Mouse (Mus musculus): ENCODE data around the gene Dab2ip. TPM values are rescaled to one million over a fixed set of nuclear protein-coding genes. Genes with fewer than 3 reads are reported as not detected.

Dab2ip gene
- polyA plus RNA-seq, 1 experiment from 2014 or later = 46.4 TPM

DNA sequence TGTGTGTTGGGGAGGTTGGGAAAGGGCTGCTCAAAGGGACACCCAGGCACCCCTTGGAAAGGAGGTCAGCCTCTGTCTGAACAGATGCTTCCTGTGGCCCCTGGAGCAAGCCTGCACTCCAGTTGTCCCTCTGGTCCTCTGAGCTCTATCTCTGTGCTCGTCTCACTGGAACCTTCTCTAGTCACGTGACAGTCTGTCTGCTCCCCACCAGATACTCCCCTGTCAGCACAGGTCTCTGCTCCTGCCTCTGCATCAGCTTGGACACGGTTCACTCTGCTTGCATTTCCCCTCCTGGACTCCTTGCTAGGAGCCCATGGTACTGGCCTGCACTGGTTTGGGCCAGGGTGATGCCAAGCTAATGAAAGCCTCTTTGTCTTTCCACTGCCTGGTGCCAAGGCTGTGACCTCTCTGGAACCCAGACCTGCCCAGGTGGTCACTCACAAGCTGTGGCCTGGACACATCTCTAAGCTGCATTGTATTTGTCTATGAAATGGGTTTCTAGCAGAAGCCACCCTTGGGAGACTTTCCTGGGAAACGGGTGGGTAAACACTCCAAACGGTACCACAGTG is 1.1 kb upstream of the Dab2ip start:
- CTCF ChIA-PET = interaction anchor here (1.8 kb wide), 1 partner anchor 11 kb away, joined by 4 read pairs; no protein-coding TSS in a partner anchor
- no peaks in the 10 kb centered on the region for H3K27me3 ChIP-seq
- no peak for ATAC-seq
- POLR2A ChIA-PET = interaction anchor here (0.9 kb wide), 1 partner anchor 53 kb away, joined by 3 read pairs; no protein-coding TSS in a partner anchor
- TF ChIP-seq CTCF (IDR thresholded peaks at IDR 0.05) = no peak
- in situ Hi-C loops (cut with MboI; ENCODE audit: low pct_unique_long_range_greater_than_20kb) = no loop called here
- DNase-seq (ENCODE audit: low read depth, low spot score) = no peak

DNA sequence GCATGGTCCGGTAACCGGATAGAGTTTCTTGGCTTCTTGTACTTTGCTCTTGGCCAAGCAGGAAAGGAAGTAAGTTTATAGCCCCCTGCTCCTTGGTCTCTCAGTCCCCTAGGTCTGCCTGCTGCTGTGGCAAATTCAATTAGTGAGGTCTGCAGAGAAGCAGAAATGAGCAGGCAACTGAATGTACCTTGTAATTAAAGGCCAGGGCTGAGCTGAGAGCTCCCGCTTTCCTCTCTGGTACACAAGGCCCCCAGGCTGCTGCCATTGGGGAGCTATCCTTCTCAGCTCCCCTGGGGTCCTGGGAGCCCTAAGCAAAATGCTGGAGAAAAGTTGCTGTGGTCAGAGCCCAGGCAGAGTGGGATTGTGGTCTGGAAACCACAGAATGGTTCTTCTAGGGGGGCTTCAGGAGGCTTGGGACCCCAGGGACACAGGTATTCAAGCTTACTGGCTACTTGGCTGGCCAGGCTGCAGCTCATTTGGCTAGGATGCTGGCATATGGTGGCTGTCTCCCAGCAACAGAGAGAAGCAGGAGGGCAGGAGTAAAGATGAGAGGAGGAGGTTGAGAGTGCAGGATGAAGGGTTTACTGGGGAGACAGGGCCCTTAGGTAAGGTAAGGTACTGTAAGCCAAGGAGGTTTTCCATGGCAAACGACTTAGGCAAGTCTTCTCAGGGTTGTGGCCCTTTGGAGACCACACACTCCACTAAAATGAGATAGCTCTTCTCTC is 922 bp downstream of the Dab2ip start:
- in situ Hi-C loops (cut with MboI; ENCODE audit: low pct_unique_long_range_greater_than_20kb) = no loop called here
- ChIA-PET CTCF (interaction anchor here (1.2 kb wide), 1 partner anchor 31 kb away, joined by 3 read pairs; no protein-coding TSS in a partner anchor), POLR2A (interaction anchor here (1.2 kb wide), 1 partner anchor 11 kb away, joined by 4 read pairs; no protein-coding TSS in a partner anchor)
- no peaks in the 10 kb centered on the region for H3K27me3 ChIP-seq
- ATAC-seq = no peak
- no peak for TF ChIP-seq CTCF (IDR thresholded peaks at IDR 0.05)
- DNase-seq (ENCODE audit: low read depth, low spot score) = no peak

DNA sequence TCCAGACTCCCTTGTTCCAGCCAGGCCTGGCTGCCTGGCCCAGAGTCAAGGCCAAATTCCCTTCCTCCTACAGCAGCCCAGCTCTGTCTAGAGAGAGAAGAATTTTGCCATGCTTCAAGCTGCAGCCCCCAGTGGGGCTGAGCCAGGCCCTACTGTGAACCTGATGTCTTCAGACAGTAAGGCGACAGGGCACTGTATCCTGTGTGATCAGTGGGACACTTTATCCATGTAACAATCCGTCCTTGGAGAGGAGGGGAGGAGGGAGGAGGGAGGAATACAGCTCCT is 1.4 kb downstream of the Dab2ip start:
- TF ChIP-seq CTCF (IDR thresholded peaks at IDR 0.05) = no peak
- H3K27me3 ChIP-seq = no peaks in the 10 kb centered on the region
- ChIA-PET CTCF (interaction anchor here (1.2 kb wide), 1 partner anchor 30 kb away, joined by 3 read pairs; no protein-coding TSS in a partner anchor), POLR2A (interaction anchor here (0.8 kb wide), 1 partner anchor 12 kb away, joined by 3 read pairs; no protein-coding TSS in a partner anchor)
- ATAC-seq (no peak), DNase-seq (ENCODE audit: low read depth, low spot score) (no peak)
- in situ Hi-C loops (cut with MboI; ENCODE audit: low pct_unique_long_range_greater_than_20kb) = no loop called here

DNA sequence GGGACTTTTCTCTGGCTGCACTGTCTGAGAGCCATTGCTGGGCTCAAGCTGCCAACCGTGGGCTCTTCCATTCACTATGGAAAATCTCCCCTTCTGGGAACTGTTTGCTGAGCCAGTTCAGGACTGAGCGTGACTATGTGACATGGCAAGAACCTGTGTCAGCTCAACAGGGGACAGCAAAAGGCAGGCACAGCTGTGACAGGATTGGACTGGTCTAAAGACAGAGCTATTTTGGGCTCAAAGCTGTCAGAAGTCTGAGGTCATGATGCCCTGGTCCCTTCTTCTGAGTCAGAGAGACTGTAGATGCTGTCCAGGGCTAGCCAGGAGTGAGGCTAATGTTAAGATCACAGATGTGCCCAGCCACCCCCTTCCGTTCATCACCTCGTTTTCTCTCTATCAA is 5.7 kb downstream of the Dab2ip start:
- TF ChIP-seq CTCF (IDR thresholded peaks at IDR 0.05) = no peak
- ChIA-PET POLR2A (no interaction called here), CTCF (interaction anchor here (1.0 kb wide), 1 partner anchor 9 kb away, joined by 5 read pairs; no protein-coding TSS in a partner anchor)
- no peaks in the 10 kb centered on the region for H3K27me3 ChIP-seq
- ATAC-seq (no peak), DNase-seq (ENCODE audit: low read depth, low spot score) (no peak)
- in situ Hi-C loops (cut with MboI; ENCODE audit: low pct_unique_long_range_greater_than_20kb) = no loop called here

DNA sequence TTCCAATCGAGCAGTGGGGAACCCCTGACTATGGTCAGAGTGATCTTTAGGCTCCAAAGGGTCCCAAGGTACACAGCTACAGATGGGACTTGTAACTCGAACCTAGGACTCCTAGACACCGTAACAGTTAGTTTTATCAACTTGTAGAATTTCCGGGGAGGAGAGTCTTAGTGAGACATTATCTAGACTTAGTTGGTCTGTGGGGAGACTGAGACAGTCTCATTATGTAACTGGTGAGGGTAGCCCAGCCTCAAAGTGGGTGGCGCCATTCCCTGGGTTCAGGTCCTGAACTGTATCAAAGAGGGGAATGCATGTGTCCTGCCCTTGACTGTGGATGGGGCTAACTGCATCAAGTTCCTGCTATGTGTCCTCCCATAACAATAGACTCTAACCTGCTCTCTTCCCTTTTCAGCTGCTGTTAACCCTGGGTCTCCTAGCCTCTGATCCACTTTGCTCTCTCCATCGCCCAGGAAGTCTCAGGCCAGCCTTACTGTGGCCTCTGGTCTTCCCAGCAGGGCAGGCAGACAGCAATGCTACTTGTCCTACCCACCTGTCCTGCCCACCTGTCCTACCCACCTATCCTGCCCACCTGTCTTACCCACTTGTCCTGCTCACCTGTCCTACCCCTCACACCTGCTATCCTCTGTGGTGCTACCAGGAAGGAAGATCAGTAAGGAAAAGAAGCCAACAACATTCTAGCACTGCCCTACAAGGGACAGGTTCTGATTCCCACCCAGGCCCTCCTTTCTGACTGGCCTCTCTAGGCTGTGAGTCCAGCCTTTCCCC is 7.2 kb downstream of the Dab2ip start:
- ChIA-PET POLR2A (no interaction called here), CTCF (no interaction called here)
- in situ Hi-C loops (cut with MboI; ENCODE audit: low pct_unique_long_range_greater_than_20kb) = no loop called here
- no peak for ATAC-seq
- DNase-seq (ENCODE audit: low read depth, low spot score) = no peak
- no peaks in the 10 kb centered on the region for H3K27me3 ChIP-seq
- TF ChIP-seq CTCF (IDR thresholded peaks at IDR 0.05) = no peak

DNA sequence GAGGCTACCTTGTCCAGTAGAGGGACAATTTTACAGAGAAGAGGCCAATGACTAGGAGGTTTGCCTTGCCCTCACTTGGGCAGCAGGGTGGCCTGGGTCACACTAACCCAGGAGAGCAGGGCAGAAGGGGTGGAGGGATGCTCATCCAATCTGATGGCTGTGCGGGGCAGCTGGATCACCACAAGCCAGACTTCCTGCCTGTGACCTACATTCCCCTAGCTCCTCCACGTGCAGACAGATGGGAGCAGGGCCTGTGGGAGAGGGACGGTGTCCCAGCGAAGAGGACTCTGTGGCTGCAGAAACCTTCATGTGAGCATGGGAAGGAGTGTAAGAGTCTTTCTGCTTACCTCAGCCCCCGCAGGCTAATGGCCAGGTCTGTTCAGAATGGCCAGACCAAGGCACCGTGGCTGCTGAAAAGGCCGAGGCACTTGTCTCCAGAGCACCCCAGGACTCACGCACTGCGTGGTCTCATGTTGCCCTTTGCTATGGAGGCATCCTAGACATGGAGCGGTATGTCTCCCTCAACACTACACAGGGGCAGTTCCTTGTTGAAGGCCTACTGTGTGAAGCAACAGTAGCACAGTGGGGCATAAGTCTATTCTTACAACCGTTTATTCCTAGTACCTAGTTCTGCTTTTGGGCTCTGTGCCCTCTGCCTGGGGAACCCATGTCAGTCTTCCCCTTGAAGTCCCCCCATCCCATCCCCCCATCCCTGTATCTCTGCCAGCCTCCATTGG is 9.1 kb downstream of the Dab2ip start:
- no peaks in the 10 kb centered on the region for H3K27me3 ChIP-seq
- in situ Hi-C loops (cut with MboI; ENCODE audit: low pct_unique_long_range_greater_than_20kb) = no loop called here
- CTCF ChIA-PET = interaction anchor here (1.1 to 1.4 kb wide), 2 partner anchors 11 to 83 kb away, joined by 3 to 4 read pairs; no protein-coding TSS in a partner anchor
- ATAC-seq (no peak), DNase-seq (ENCODE audit: low read depth, low spot score) (no peak)
- POLR2A ChIA-PET = no interaction called here
- TF ChIP-seq CTCF (IDR thresholded peaks at IDR 0.05) = no peak

DNA sequence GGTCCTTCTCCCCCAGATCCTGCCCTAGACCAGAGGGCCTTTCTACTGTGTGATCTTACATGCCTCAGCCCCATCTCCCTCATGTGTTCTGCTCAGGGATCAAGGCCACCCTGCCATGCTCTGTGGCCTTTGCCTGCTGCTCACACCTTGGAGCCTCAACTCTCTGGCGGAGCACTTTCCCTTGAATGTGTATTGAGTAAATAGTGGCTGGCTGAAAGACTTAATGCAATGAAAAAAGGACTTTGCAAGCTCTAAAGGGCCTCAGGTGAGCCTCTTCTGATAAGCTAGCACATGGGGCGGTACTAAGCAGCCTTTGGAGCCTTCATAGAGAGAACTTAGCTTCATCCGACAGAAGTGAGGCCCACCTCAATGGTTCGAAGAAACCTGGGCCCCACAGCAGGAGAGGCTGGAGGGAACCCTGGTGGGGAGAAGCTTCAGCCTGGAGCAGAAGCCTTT is 9.7 kb downstream of the Dab2ip start:
- H3K27me3 ChIP-seq = no peaks in the 10 kb centered on the region
- in situ Hi-C loops (cut with MboI; ENCODE audit: low pct_unique_long_range_greater_than_20kb) = no loop called here
- DNase-seq (ENCODE audit: low read depth, low spot score) = no peak
- ChIA-PET POLR2A (no interaction called here), CTCF (interaction anchor here (1.1 to 2.2 kb wide), 3 partner anchors 12 to 83 kb away, joined by 3 to 6 read pairs (median 4); no protein-coding TSS in a partner anchor)
- no peak for TF ChIP-seq CTCF (IDR thresholded peaks at IDR 0.05)
- ATAC-seq = no peak

DNA sequence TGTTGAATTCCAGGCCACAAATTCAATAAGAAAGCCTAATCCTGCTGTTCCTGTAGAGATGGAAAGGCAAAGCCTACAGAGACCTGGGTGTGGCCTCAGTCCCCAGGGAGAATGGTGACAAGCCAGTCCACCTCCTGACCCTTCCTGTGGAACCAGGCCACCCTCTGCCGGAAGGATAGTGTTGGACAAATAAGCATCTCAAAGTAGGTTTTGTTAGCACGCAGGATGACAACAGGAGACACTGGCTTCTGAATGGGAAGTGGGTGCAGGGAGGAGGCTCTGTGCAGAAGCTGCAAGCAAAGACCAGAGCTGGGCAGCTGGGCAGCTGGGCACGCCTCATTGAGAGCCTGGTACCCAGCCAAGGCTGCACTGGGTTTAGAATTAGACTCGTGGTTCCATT is 12.7 kb downstream of the Dab2ip start:
- DNase-seq (ENCODE audit: low read depth, low spot score) = no peak
- no peak for TF ChIP-seq CTCF (IDR thresholded peaks at IDR 0.05)
- POLR2A ChIA-PET = interaction anchor here (1.0 kb wide), 1 partner anchor 11 kb away, joined by 3 read pairs; no protein-coding TSS in a partner anchor
- H3K27me3 ChIP-seq = no peaks in the 10 kb centered on the region
- no peak for ATAC-seq
- CTCF ChIA-PET = no interaction called here
- in situ Hi-C loops (cut with MboI; ENCODE audit: low pct_unique_long_range_greater_than_20kb) = no loop called here

DNA sequence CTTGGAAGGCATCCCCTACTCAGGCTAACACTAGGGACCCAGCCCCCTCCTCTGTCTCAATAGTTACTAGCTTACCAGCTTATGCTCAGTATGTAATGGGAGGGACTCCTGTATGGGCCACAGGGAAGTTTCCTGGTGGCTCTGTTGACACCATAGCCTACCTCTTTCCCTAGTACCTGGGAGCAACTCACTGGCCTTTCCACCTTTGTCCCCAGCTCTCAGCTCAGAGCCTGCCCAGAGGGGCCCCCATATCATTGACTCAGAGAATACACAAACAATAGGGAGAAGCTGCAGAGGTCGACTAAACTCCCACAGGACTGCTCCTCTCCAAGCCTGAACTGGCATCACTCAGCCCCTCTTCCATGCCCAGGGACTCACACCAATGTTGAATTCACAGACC is 16.6 kb downstream of the Dab2ip start:
- POLR2A ChIA-PET = no interaction called here
- no peak for TF ChIP-seq CTCF (IDR thresholded peaks at IDR 0.05)
- no peaks in the 10 kb centered on the region for H3K27me3 ChIP-seq
- in situ Hi-C loops (cut with MboI; ENCODE audit: low pct_unique_long_range_greater_than_20kb) = no loop called here
- no peak for ATAC-seq
- CTCF ChIA-PET = no interaction called here
- no peak for DNase-seq (ENCODE audit: low read depth, low spot score)

DNA sequence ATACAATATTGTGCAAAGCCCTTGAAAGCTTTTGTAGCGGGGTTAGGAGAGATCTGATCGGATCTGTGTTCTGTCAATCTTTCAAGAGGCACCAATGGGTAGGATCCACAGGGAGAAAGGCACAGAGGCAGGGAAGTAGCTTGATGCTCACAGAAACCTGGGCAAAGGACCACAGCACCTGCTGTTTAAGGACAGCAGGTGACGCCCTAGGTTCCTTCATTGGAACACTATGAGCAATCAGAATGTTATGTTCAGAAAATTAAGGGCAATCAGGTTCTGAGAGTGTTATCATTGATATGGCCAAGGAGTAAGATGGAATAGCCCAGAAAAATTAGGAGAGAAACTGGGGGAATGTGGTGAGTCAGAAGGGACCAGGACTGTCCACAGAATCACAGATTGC is 18.6 kb downstream of the Dab2ip start:
- no peaks in the 10 kb centered on the region for H3K27me3 ChIP-seq

More for the DNA sequence above, 18.6 kb downstream of the Dab2ip start:
- DNase-seq (ENCODE audit: low read depth, low spot score) = no peak
- in situ Hi-C loops (cut with MboI; ENCODE audit: low pct_unique_long_range_greater_than_20kb) = no loop called here
- TF ChIP-seq CTCF (IDR thresholded peaks at IDR 0.05) = no peak
- POLR2A ChIA-PET = no interaction called here
- CTCF ChIA-PET = no interaction called here
- no peak for ATAC-seq
